Mouse (Mus musculus) bone marrow, adult 2 months (tissue): ENCODE measurements around the gene Plekhj1. TPM values are rescaled to one million over a fixed set of nuclear protein-coding genes. Genes with fewer than 3 reads are reported as not detected.
A peak's percentile ranks its signal among the peaks of the same experiment; 100 is the strongest.

Experiments used
- H3K27ac ChIP-seq: fragments of 200-500 bp; 2 replicates; pipeline ENCODE4 v1.5.1; 2012; ENCODE audit warnings: low read depth, mild to moderate bottlenecking, control low read depth, inconsistent platforms, low read length; ENCODE audit not compliant: control insufficient read depth, poor library complexity, insufficient read depth
- H3K4me1 ChIP-seq: fragments of 200-500 bp; 2 replicates; pipeline ENCODE4 v1.6.1; 2011; ENCODE audit warnings: low read length; ENCODE audit not compliant: control insufficient read depth, insufficient read depth
- H3K4me3 ChIP-seq: fragments of 200-500 bp; replicated peaks from 2 replicates; pipeline ENCODE3; 2011; ENCODE audit warnings: mild to moderate bottlenecking, low read depth, low read length, control low read depth; ENCODE audit not compliant: control insufficient read depth
- CTCF ChIP-seq: fragments of 200-500 bp; IDR thresholded peaks from 2 replicates; pipeline ENCODE4 v1.5.1; 2011; ENCODE audit warnings: low read length, control low read depth; ENCODE audit not compliant: control insufficient read depth, insufficient read depth
- POLR2A ChIP-seq: fragments of 200-500 bp; IDR thresholded peaks from 2 replicates; pipeline ENCODE4 v1.6.1; 2011; ENCODE audit warnings: low read depth, mild to moderate bottlenecking, control low read depth, low read length, borderline replicate concordance; ENCODE audit not compliant: control insufficient read depth
- WGBS: fragments of 180-500 bp; shearing (Covaris S2); methylation state at CpG from one replicate; pipeline ENCODE4 v1.1.7; 2018; 5-methylcytosine and 5-hydroxymethylcytosine counted together
- polyA plus RNA-seq: library from polyadenylated mRNA; stranded (reverse); fragments of >200 nt; gene quantifications from 2 replicates; pipeline ENCODE4 v1.2.4, GENCODE M21; 2011; ENCODE audit warnings: low replicate concordance; ENCODE audit not compliant: missing spikeins, insufficient read depth, insufficient read length

Plekhj1 gene
- polyA plus RNA-seq, 1 experiment, result 186 TPM

DNA sequence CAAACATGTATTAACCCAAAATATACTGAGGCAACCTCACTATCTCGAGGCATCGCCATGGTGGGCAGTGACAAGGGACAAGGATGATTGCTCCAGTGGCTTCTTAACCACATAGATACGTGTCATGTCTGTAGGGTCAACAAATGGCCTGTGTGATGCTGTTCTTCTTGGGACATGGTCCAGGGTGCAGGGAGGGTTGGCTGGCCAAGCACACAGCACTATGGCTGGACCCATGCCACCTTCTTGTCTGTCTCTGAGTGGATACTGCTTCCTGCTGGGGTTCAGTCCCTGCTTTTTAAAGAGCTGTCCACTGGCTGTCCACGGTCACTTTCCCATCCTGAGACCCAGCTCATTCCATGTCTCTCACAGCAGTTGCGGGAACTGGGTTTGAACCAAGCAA is 21.3 kb downstream of the Plekhj1 start:
- Histone ChIP-seq H3K4me1 (no peaks in the 10 kb centered on the region), H3K4me3 (no peak overlapping the region), H3K27ac (no peak overlapping the region)
- 87% methylated on average over 5 of the region's 5 CpGs for WGBS
- TF ChIP-seq CTCF (no peak), POLR2A (no peak)

DNA sequence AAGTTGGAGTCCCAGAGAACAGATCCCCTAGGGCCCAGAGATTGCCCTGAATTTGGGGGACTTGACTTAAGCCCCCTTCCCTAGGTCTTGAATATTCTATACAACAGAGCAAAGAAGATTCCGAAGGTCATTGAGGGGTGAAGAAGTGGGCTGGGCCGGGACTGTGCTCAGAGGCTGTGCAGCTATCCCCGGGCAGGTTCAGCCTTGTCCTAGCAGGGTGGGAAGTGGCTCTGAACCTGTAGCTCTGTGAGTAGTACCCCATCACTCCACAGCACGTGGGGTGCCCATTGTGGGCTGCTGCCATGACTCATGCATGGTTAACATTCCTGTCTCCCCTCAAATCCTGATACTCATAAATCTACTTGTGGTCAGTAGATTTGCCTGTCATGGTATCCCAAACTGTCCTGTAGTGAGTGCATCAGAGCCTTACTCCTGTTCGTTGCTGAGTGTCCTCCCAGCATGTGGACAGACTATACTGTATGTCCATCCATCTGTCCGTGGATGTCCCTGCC is 22.0 kb downstream of the Plekhj1 start:
- TF ChIP-seq CTCF (no peak), POLR2A (no peak)
- Histone ChIP-seq H3K4me3 (no peak overlapping the region), H3K4me1 (no peaks in the 10 kb centered on the region), H3K27ac (no peak overlapping the region)
- 92% methylated on average over 6 of the region's 6 CpGs for WGBS

DNA sequence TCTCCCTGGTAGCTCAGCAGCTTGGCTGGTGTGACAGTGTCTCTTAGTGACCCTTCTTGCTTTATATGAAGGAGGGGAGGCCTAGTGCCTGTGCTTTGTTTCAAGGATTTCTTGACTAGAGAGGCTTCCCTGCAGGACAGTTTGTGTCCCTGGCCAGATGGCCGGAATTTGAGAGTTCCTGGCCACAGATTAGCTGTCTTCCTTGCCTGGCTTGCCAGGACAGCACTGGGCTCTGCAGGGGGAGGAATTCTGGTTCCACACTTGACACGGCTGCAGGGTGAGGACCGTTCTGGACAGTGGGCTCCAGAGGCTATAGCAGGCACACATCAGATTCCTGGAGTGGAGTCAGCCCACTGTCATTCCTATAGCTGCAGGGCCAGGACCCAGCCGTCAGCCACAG is 22.7 kb downstream of the Plekhj1 start:
- WGBS, result 95% methylated on average over 4 of the region's 4 CpGs
- TF ChIP-seq POLR2A (no peak), CTCF (no peak)
- H3K4me3 ChIP-seq, result no peak overlapping the region
- H3K27ac ChIP-seq, result no peak overlapping the region
- H3K4me1 ChIP-seq, result no peaks in the 10 kb centered on the region

DNA sequence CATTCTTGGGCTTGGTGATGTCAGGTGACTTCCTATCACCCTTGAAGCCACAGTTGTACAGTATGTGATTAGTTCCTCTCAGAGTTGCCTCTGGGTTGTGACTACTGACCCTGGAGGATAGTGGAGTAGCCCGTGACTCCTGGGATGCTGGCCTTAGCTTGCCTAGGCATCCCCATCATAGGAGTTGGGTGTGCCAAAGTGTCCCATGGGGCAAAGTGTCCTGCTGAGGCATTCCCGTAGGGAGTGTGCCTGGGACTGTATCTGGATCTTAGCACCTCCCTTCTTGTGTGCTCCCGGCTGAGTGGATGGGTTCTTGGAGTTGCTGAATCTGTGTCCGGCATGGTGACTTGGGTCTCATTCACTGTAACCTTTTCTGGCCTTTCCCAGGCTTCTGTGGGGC is 23.4 kb downstream of the Plekhj1 start:
- no peaks in the 10 kb centered on the region for H3K4me1 ChIP-seq
- H3K4me3 ChIP-seq, result no peak overlapping the region
- H3K27ac ChIP-seq, result no peak overlapping the region
- no peak for TF ChIP-seq POLR2A
- TF ChIP-seq CTCF, result no peak
- WGBS, result 83% methylated on average over 4 of the region's 4 CpGs

DNA sequence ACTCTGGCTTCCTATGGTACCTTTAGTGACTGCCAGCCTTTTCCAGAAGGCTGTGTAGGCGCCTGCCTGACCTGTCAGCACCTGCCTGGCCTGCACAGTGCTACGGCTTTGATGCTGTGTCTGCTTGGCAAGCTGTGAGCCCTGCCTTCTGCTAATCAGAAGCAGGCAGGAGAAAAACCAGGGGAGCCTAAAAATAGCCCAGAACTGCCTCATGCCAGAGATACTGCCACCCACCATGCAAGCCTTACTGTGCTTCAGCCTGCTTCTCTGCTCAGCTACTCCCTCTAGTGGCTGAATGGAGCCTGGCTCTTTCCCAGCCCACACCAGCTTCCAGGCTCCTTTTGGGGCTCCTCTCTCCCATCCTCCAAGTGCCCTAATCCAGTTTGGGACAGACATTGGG is 23.9 kb downstream of the Plekhj1 start:
- TF ChIP-seq CTCF (peak; percentile 90), POLR2A (no peak)
- 35% methylated on average over 2 of the region's 2 CpGs for WGBS
- H3K4me3 ChIP-seq, result no peak overlapping the region
- no peak overlapping the region for H3K27ac ChIP-seq
- H3K4me1 ChIP-seq, result no peaks in the 10 kb centered on the region

DNA sequence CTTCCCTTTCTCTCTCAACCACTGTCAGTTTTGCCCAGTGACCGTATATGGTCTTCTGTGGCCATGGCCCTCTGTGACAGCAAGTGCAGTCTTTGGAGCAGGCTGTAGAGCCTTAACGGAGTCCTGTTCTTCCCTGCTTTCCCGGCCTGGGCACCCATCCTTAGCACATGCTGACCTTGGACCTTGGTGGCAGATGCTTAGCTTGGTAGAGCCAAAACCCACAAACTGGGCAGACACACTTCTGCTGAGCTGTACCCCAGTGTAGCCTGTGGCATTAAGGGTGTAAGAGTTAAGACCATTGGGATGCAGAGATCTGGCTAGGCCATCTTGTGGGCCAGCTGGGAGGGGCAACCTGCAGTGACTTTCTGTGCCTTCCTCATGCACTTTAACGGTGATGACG is 24.6 kb downstream of the Plekhj1 start:
- H3K27ac ChIP-seq, result no peak overlapping the region
- no peaks in the 10 kb centered on the region for H3K4me1 ChIP-seq
- no peak overlapping the region for H3K4me3 ChIP-seq
- WGBS, result 88% methylated on average over 5 of the region's 5 CpGs
- TF ChIP-seq POLR2A, result no peak
- no peak for TF ChIP-seq CTCF

DNA sequence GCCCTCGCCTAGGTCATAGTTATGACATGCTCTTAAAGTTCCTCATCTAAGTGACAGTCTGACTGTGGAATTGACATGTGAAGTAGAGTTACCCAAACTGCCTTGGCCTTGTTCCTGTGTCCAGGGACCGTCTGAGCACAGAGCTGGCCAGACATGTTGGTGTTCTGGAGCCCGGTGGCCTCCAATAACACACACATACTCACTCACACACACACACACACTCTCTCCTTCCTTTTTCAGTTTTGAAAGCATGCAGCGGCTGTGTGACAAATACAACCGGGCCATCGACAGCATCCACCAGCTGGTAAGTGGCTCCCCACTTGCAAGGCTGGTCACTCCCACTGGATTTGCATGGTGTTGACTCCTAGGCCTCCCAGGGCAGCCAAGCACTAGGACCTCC is 30.1 kb downstream of the Plekhj1 start:
- Histone ChIP-seq H3K4me3 (no peak overlapping the region), H3K4me1 (no peaks in the 10 kb centered on the region), H3K27ac (no peak overlapping the region)
- TF ChIP-seq CTCF, result no peak
- TF ChIP-seq POLR2A, result no peak
- WGBS, result 85% methylated on average over 6 of the region's 6 CpGs

DNA sequence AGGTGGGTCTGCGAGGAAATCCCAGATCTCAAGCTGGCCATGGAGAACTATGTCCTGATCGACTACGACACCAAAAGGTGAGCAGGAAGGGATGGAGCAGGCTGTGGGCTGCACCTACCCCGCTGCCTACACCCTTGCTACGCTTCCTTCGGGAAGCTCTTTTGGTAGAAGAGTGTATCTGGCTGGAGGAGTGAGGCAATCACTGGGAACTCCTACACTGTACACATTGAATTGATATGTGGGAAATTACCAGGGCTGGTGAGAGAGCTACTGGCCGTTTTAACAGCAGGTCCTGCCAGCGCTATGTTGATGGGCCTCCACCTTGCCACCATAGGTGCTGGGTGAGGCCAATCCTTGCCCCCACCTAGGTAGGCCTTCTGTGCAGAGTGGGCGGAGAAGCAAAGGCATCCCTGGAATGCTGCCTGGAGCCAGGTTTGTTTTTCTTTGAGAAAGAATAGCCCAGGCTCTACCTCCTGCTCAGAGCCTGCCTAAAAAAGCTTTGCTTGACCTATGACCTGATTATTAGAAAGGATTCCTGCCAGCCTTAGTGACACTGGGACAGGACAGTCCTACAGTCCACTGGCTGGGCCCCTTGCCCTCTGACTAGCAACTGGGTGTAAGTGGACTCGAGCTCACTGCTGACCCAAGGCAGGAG is 32.1 kb downstream of the Plekhj1 start:
- no peak for TF ChIP-seq CTCF
- TF ChIP-seq POLR2A, result no peak
- H3K4me1 ChIP-seq, result peaks cover 3% of the 10 kb centered on the region
- H3K27ac ChIP-seq, result no peak overlapping the region
- WGBS, result 95% methylated on average over 10 of the region's 10 CpGs
- H3K4me3 ChIP-seq, result no peak overlapping the region

DNA sequence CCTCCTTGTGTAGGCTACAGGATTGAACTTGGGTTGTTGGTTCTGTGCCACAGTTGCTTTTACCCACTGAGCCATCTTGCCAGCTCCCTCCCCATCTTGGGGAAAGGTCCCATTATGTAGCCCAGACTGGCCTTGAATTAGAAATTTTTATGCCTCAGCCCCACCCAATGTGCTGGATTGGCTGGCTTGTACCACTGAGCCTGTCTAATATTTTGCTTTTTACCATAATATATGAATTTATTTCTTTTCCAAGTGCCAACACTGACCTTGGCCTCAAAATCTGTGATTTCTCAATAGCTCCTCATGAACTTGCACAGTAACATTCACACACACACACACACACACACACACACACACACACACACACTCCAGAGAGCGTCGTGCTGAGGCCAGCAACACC is 32.7 kb downstream of the Plekhj1 start:
- TF ChIP-seq POLR2A (no peak), CTCF (no peak)
- Histone ChIP-seq H3K27ac (no peak overlapping the region), H3K4me3 (no peak overlapping the region), H3K4me1 (peaks cover 3% of the 10 kb centered on the region)
- 94% methylated on average over 2 of the region's 2 CpGs for WGBS
